Mouse (Mus musculus): Measurements from ENCODE around the gene Sec14l1. TPM values are rescaled to one million over a fixed set of nuclear protein-coding genes. Genes with fewer than 3 reads are reported as not detected.

Gene Sec14l1
- polyA plus RNA-seq, 1 experiment: 30.1 TPM

DNA sequence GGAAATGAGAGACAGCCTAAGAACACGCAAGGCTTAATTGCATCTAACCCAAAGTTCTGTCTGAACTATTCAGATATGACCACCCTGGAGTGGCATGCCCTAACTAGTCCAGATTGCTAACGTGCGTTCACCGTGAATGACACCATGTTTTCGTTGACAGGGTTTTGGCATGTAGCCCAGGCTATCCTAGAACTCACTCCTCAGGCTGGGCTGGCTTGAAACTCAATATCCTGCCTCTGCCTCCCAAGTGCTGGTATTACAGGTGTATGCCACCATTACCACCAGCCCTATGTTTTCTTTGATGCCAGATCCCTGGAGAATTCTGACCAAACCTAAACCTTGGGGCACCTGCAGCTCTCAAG, 45.0 kb downstream of the Sec14l1 start:
- TF ChIP-seq CTCF (IDR thresholded peaks at IDR 0.05; ENCODE audit: extremely low read depth, insufficient read depth, insufficient read length, insufficient replicate concordance): no peak
- no peak overlapping the region for H3K27ac ChIP-seq (ENCODE audit: insufficient read depth, low read length)
- no peaks in the 10 kb centered on the region for H3K27me3 ChIP-seq (ENCODE audit: control insufficient read depth, insufficient read depth, low read length)
- no peak overlapping the region for H3K4me3 ChIP-seq (ENCODE audit: extremely low read depth, insufficient read depth, insufficient read length)
- H3K36me3 ChIP-seq (ENCODE audit: control insufficient read depth, insufficient read depth, low read length): peaks cover 15% of the 10 kb centered on the region
- H3K4me1 ChIP-seq (ENCODE audit: control insufficient read depth, insufficient read depth, insufficient read length): no peaks in the 10 kb centered on the region
- no peak for DNase-seq (ENCODE audit: low read depth in 1 of 2, low spot score in 2 of 2)
- WGBS: 84% methylated on average over 5 of the region's 5 CpGs

- Histone ChIP-seq H3K4me3 (ENCODE audit: extremely low read depth, insufficient read depth, insufficient read length) (no peak overlapping the region), H3K27ac (ENCODE audit: insufficient read depth, low read length) (no peak overlapping the region), H3K27me3 (ENCODE audit: control insufficient read depth, insufficient read depth, low read length) (no peaks in the 10 kb centered on the region), H3K36me3 (ENCODE audit: control insufficient read depth, insufficient read depth, low read length) (peaks cover 12% of the 10 kb centered on the region), H3K4me1 (ENCODE audit: control insufficient read depth, insufficient read depth, insufficient read length) (no peaks in the 10 kb centered on the region)
- TF ChIP-seq POLR2A (IDR thresholded peaks at IDR 0.05; ENCODE audit: low read depth, low read length) (no peak), CTCF (IDR thresholded peaks at IDR 0.05; ENCODE audit: extremely low read depth, insufficient read depth, insufficient read length, insufficient replicate concordance) (no peak)
- DNase-seq (ENCODE audit: low read depth in 1 of 2, low spot score in 2 of 2): no peak
- 92% methylated on average over 12 of the region's 12 CpGs for WGBS
Measured at GRCm38 (mm10) chr11:117160791-117161190, 45.8 kb downstream of the Sec14l1 start.

- Histone ChIP-seq H3K27ac (ENCODE audit: insufficient read depth, low read length) (no peak overlapping the region), H3K4me1 (ENCODE audit: control insufficient read depth, insufficient read depth, insufficient read length) (no peaks in the 10 kb centered on the region), H3K36me3 (ENCODE audit: control insufficient read depth, insufficient read depth, low read length) (peaks cover 12% of the 10 kb centered on the region), H3K27me3 (ENCODE audit: control insufficient read depth, insufficient read depth, low read length) (no peaks in the 10 kb centered on the region), H3K4me3 (ENCODE audit: extremely low read depth, insufficient read depth, insufficient read length) (no peak overlapping the region)
- 89% methylated on average over 8 of the region's 8 CpGs for WGBS
- DNase-seq (ENCODE audit: low read depth in 1 of 2, low spot score in 2 of 2): no peak
- TF ChIP-seq CTCF (IDR thresholded peaks at IDR 0.05; ENCODE audit: extremely low read depth, insufficient read depth, insufficient read length, insufficient replicate concordance) (no peak), POLR2A (IDR thresholded peaks at IDR 0.05; ENCODE audit: low read depth, low read length) (no peak)
Measured at GRCm38 (mm10) chr11:117161574-117161973, 46.6 kb downstream of the Sec14l1 start.

DNA sequence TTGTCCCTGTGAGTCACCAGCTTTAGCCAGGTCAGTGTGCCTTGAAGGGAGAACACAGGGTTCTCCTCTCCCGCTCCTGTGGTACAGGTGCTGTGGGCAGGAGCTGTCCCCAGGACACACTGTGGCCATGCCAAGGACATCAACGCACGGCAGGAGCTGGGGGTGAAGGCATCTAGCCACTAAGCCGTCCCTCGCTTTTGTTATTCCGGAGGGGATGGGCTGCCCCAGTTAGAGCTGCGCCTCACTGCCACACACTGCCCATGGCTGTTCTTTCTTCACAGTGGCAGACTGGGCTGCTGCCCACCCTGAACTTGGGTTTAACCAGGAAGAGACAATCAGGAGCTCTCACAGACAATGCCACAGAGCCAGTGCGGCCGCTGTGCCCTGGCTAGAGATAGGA, 48.1 kb downstream of the Sec14l1 start:
- Histone ChIP-seq H3K4me1 (ENCODE audit: control insufficient read depth, insufficient read depth, insufficient read length) (no peaks in the 10 kb centered on the region), H3K4me3 (ENCODE audit: extremely low read depth, insufficient read depth, insufficient read length) (no peak overlapping the region), H3K27ac (ENCODE audit: insufficient read depth, low read length) (no peak overlapping the region), H3K27me3 (ENCODE audit: control insufficient read depth, insufficient read depth, low read length) (no peaks in the 10 kb centered on the region), H3K36me3 (ENCODE audit: control insufficient read depth, insufficient read depth, low read length) (peaks cover 6% of the 10 kb centered on the region)
- no peak for DNase-seq (ENCODE audit: low read depth in 1 of 2, low spot score in 2 of 2)
- TF ChIP-seq CTCF (IDR thresholded peaks at IDR 0.05; ENCODE audit: extremely low read depth, insufficient read depth, insufficient read length, insufficient replicate concordance) (no peak), POLR2A (IDR thresholded peaks at IDR 0.05; ENCODE audit: low read depth, low read length) (no peak)
- 93% methylated on average over 9 of the region's 9 CpGs for WGBS

DNA sequence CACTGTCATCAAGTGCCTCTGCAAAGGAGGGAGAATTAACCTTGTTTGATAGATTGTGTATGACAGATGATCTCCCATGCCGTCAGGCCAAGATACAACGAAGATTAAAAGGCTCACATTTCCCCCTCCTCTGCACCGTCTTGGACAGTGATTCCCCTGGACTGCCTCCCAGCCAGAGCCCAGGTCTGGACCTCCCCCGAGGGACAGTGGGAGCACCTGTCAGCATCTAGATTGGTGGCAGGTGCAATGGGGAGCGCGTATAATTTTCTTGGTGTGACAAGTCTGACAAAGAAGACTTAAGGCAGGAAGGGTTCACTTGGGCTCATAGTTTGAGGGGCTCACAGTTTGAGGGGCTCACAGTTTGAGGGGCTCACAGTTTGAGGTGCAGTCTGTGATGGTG, 48.8 kb downstream of the Sec14l1 start:
- no peaks in the 10 kb centered on the region for H3K27me3 ChIP-seq (ENCODE audit: control insufficient read depth, insufficient read depth, low read length)
- no peak overlapping the region for H3K4me3 ChIP-seq (ENCODE audit: extremely low read depth, insufficient read depth, insufficient read length)
- WGBS: 93% methylated on average over 6 of the region's 6 CpGs
- H3K27ac ChIP-seq (ENCODE audit: insufficient read depth, low read length): no peak overlapping the region
- peaks cover 2% of the 10 kb centered on the region for H3K36me3 ChIP-seq (ENCODE audit: control insufficient read depth, insufficient read depth, low read length)
- no peak for DNase-seq (ENCODE audit: low read depth in 1 of 2, low spot score in 2 of 2)
- TF ChIP-seq POLR2A (IDR thresholded peaks at IDR 0.05; ENCODE audit: low read depth, low read length): no peak
- no peak for TF ChIP-seq CTCF (IDR thresholded peaks at IDR 0.05; ENCODE audit: extremely low read depth, insufficient read depth, insufficient read length, insufficient replicate concordance)
- H3K4me1 ChIP-seq (ENCODE audit: control insufficient read depth, insufficient read depth, insufficient read length): no peaks in the 10 kb centered on the region

DNA sequence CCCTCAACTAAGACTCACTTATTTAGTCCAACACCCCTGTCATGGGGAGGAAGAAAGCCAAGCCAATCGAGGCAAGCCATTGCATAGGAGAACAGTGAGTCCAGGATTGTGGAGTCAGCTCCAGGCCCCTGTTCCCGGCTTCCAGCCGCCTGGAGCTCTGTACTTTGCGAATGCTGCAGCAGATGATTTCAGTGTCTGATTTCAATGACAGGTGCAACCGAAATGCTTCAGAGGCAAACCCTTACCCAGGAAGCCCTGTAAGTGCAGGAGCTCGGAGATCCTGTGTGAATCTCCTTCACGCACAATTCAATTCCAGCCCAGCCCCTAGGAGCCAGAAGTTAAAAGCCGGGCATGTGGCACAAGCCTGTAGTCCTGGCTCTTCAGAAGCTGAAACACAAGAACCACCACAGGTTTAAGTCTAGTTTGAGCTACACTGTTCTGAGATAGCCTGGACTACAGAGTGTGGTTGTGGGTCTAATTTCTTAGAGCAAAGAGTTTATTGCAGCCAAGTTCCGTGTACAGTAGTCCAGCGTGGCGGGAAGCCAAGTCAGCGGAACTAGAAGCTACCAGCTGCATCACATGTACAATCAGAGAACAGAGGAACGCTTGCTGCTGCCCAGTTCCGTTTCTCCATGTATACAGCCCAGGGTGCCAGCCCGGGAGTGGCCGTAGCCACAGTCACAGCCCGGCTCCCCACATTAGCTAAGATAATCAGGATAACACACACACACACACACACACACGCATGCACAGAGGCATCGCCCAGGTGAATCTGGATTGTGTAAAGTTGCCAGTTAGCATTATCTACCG, 53.5 kb downstream of the Sec14l1 start:
- Histone ChIP-seq H3K4me1 (ENCODE audit: control insufficient read depth, insufficient read depth, insufficient read length) (no peaks in the 10 kb centered on the region), H3K27me3 (ENCODE audit: control insufficient read depth, insufficient read depth, low read length) (no peaks in the 10 kb centered on the region), H3K4me3 (ENCODE audit: extremely low read depth, insufficient read depth, insufficient read length) (no peak overlapping the region), H3K36me3 (ENCODE audit: control insufficient read depth, insufficient read depth, low read length) (no peaks in the 10 kb centered on the region), H3K27ac (ENCODE audit: insufficient read depth, low read length) (no peak overlapping the region)
- 84% methylated on average over 20 of the region's 20 CpGs for WGBS
- no peak for DNase-seq (ENCODE audit: low read depth in 1 of 2, low spot score in 2 of 2)
- no peak for TF ChIP-seq POLR2A (IDR thresholded peaks at IDR 0.05; ENCODE audit: low read depth, low read length)
- TF ChIP-seq CTCF (IDR thresholded peaks at IDR 0.05; ENCODE audit: extremely low read depth, insufficient read depth, insufficient read length, insufficient replicate concordance): no peak

DNA sequence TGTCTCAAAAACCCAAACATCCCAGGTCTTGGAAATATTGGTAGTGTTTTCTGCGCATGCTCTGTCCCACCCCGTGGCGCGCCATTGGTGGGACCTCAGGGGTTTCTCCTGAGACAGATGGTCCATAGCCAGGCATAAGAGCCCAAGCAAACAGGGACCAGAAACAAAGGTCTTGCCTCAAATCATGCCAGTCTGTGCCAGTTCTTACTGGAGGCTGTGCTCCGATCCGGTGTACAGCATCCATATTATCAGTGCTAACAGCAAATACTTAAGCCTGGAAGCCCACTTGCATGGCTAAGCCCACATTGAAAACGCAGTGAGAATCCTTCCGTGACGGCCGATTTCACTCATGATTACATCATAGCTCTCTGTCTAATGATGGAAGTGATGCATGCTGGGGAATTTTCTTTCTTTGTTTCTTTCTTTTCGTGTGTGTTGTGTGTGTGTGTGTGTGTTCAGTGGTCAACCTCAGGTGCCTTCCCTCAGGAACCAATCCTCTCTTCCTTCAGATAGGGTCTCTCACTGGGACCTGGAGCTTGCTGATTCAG, 54.2 kb downstream of the Sec14l1 start:
- Histone ChIP-seq H3K27me3 (ENCODE audit: control insufficient read depth, insufficient read depth, low read length) (no peaks in the 10 kb centered on the region), H3K36me3 (ENCODE audit: control insufficient read depth, insufficient read depth, low read length) (no peaks in the 10 kb centered on the region), H3K27ac (ENCODE audit: insufficient read depth, low read length) (no peak overlapping the region), H3K4me3 (ENCODE audit: extremely low read depth, insufficient read depth, insufficient read length) (no peak overlapping the region), H3K4me1 (ENCODE audit: control insufficient read depth, insufficient read depth, insufficient read length) (no peaks in the 10 kb centered on the region)
- WGBS: 91% methylated on average over 11 of the region's 11 CpGs
- DNase-seq (ENCODE audit: low read depth in 1 of 2, low spot score in 2 of 2): no peak
- no peak for TF ChIP-seq POLR2A (IDR thresholded peaks at IDR 0.05; ENCODE audit: low read depth, low read length)
- no peak for TF ChIP-seq CTCF (IDR thresholded peaks at IDR 0.05; ENCODE audit: extremely low read depth, insufficient read depth, insufficient read length, insufficient replicate concordance)

All from spleen, adult 2 months (tissue).